Mouse (Mus musculus) neural tube, embryonic 14.5 days (tissue): ENCODE measurements around the gene Lemd1. TPM values are rescaled to one million over a fixed set of nuclear protein-coding genes. Genes with fewer than 3 reads are reported as not detected.
A peak's percentile ranks its signal among the peaks of the same experiment; 100 is the strongest.

ENCODE experiments used
- ATAC-seq: fragments of 200-750 bp; cut with Nextera tagmentation; 2 replicates; pipeline ENCODE4 v1.8.0; 2017; ENCODE audit warnings: low read depth, mild to moderate bottlenecking, moderate TSS enrichment, moderate library complexity
- H3K27ac ChIP-seq: fragments of 300-500 bp; sonication (generic); 2 replicates; pipeline ENCODE4 v1.5.1; 2014; ENCODE audit warnings: low read depth, mild to moderate bottlenecking, control low read depth, low read length, moderate library complexity, mixed read lengths
- H3K27me3 ChIP-seq: fragments of 300-500 bp; sonication (generic); 2 replicates; pipeline ENCODE4 v1.6.1; 2014; ENCODE audit warnings: low read length; ENCODE audit not compliant: control insufficient read depth, insufficient read depth
- H3K36me3 ChIP-seq: fragments of 300-500 bp; sonication (generic); 2 replicates; pipeline ENCODE4 v1.6.1; 2014; ENCODE audit warnings: low read length, mixed read lengths; ENCODE audit not compliant: control insufficient read depth, insufficient read depth
- H3K4me1 ChIP-seq: fragments of 300-500 bp; sonication (generic); 2 replicates; pipeline ENCODE4 v1.6.1; 2014; ENCODE audit warnings: low read length; ENCODE audit not compliant: control insufficient read depth, insufficient read depth
- H3K4me2 ChIP-seq: fragments of 300-500 bp; sonication (generic); 2 replicates; pipeline ENCODE4 v1.6.1; 2014; ENCODE audit warnings: mild to moderate bottlenecking, low read depth, low read length, control low read depth
- H3K4me3 ChIP-seq: fragments of 300-500 bp; sonication (generic); 2 replicates; pipeline ENCODE4 v1.5.1; 2014; ENCODE audit warnings: low read depth, low read length, control low read depth, mixed read lengths
- H3K9ac ChIP-seq: fragments of 300-500 bp; sonication (generic); replicated peaks from 2 replicates; pipeline ENCODE4 v1.6.1; 2014; ENCODE audit warnings: low read depth, mild to moderate bottlenecking, control low read depth, low read length, mixed read lengths
- H3K9me3 ChIP-seq: fragments of 300-500 bp; sonication (generic); 2 replicates; pipeline ENCODE4 v1.6.1; 2016; ENCODE audit warnings: low read length; ENCODE audit not compliant: control insufficient read depth
- WGBS: fragments of 180-500 bp; shearing (Covaris S2); extraction: QIAGEN DNeasy Blood & Tissue Kit; methylation state at CpG from one replicate; pipeline ENCODE4 v1.1.7; 2014; 5-methylcytosine and 5-hydroxymethylcytosine counted together
- polyA plus RNA-seq: library from polyadenylated mRNA; unstranded; fragments of >200 nt; fragmentation: Nextera tagmentation; extraction: Ambion mirVana; gene quantifications from 2 replicates; pipeline ENCODE4 v1.2.1, GENCODE M21; 2014

The Lemd1 gene
- polyA plus RNA-seq, 1 experiment from 2014 or later: 25.3 TPM

DNA sequence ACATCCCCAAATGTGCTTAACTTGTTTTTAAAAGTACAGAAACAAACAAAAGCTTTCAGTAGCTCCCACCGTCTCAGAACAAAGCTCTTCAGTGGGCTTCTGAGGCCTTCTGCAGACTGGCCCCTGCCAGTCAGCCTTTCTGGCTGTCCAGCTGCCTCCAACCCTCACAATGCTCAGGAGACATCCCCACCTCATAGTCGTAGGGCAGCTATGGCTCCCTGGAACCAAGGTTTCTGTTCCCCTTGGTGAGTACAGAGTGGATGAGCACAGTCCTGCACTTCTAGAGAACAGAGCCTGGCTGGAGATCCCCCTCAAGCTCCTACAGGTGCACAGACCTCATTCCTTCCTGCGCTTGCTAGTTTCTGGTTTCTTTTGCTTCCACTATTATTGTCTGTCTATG, 25.0 kb downstream of the Lemd1 start:
- H3K4me2 ChIP-seq: no peak overlapping the region
- ATAC-seq: no peak
- no peak overlapping the region for H3K27ac ChIP-seq
- no peaks in the 10 kb centered on the region for H3K36me3 ChIP-seq
- peaks cover 8% of the 10 kb centered on the region; the same call in 1 of the 2 replicates for H3K4me1 ChIP-seq
- H3K27me3 ChIP-seq: no peaks in the 10 kb centered on the region
- no peaks in the 10 kb centered on the region for H3K9me3 ChIP-seq
- H3K9ac ChIP-seq: no peak overlapping the region
- no peak overlapping the region for H3K4me3 ChIP-seq
- WGBS: 72% methylated on average over 3 of the region's 3 CpGs

DNA sequence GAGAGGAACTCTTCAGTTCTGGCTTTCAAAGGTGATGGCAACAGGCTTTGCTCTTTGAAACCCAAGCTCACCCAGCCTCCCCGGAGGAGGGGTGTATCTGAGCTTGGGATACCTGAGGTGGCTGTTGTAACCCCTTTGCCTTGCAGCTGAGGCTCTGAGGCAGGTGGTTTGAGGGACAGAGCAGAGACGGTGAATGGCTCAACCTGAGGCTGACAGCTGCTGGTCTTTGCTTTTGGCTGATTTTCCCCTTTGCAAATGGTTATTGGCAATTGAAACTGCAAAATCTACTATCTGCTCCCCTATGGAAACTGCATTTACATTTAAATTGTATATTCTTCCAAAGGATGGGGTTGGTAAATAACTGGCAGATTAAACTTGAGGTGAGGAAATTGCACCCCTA, 30.4 kb downstream of the Lemd1 start:
- Histone ChIP-seq H3K4me3 (no peak overlapping the region), H3K36me3 (no peaks in the 10 kb centered on the region), H3K27ac (no peak overlapping the region; the same call in 1 of the 2 replicates), H3K9ac (no peak overlapping the region), H3K27me3 (no peaks in the 10 kb centered on the region), H3K9me3 (no peaks in the 10 kb centered on the region), H3K4me2 (no peak overlapping the region), H3K4me1 (peaks cover 10% of the 10 kb centered on the region; the same call in 1 of the 2 replicates)
- 40% methylated on average over 2 of the region's 2 CpGs for WGBS
- no peak for ATAC-seq

DNA sequence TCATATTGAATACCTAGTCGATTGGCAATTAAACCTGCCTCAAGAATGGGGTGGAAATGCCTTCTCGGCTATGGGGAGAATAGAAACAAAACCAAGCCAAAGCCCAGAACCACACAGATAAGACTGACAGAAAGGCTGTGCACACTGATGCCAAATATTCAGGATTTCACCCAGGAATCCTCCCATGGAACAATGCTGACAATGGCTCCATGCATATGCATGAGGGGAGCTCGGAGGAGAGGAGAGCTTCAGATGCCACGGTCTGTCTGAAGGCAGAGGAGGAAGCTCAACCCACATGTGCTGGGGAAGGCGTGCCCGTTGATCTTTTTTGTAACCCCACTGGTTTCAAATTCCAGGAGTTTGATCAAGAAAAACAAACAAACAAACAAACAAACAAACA, 30.9 kb downstream of the Lemd1 start:
- Histone ChIP-seq H3K27ac (peak overlapping the region; percentile 57), H3K27me3 (no peaks in the 10 kb centered on the region), H3K4me3 (no peak overlapping the region), H3K4me2 (peak overlapping the region; percentile 18; the same call in 1 of the 2 replicates), H3K9me3 (no peaks in the 10 kb centered on the region), H3K36me3 (no peaks in the 10 kb centered on the region), H3K4me1 (peaks cover 10% of the 10 kb centered on the region; the same call in 1 of the 2 replicates), H3K9ac (0 out of 2 replicates have a peak overlapping the region, but pooled peaks have one; percentile 11)
- peak; percentile 51; the same call in 1 of the 2 replicates for ATAC-seq
- whole genome bisulfite sequencing: 16% methylated on average over 6 of the region's 6 CpGs

DNA sequence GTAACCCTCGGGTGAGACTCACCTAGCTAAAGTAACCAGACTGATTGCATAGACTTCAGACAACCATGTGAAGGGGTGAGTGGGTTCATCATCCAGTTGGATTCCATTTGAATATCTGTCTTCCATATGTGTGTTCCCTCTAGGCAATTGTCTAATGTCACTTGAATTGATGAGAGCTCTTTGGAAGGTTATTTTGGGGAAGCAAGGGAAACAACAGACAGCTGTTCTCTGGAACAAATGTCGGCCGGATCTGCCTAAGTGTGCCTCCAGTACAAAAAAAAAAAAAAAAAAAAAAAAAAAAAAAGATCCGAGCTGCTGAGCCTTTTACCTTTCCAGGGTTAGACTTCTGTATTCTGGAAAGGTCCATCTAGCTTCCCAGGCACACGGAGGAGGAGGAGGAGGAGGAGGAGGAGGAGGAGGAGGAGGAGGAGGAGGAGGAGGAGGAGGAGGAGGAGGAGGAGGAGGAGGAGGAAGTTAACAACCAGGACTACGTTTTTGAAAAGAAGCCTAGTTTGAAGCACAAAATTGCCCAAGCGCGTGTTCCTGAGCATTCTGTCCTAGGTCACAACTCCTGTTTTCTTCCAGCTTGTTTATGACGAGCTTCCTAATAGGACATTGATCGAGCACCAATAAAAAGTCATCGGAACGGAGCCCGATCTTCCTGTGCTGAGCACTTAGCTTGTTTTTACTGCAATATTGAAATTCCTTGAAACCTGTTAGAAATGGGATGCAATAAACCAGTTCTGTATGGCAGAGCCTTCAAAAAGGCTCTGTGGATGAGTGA, 35.3 kb downstream of the Lemd1 start:
- 68% methylated on average over 13 of the region's 13 CpGs for WGBS
- Histone ChIP-seq H3K9me3 (no peaks in the 10 kb centered on the region), H3K9ac (no peak overlapping the region), H3K4me1 (peaks cover 10% of the 10 kb centered on the region), H3K4me2 (no peak overlapping the region), H3K4me3 (no peak overlapping the region), H3K27ac (no peak overlapping the region), H3K36me3 (no peaks in the 10 kb centered on the region), H3K27me3 (no peaks in the 10 kb centered on the region)
- ATAC-seq: no peak

DNA sequence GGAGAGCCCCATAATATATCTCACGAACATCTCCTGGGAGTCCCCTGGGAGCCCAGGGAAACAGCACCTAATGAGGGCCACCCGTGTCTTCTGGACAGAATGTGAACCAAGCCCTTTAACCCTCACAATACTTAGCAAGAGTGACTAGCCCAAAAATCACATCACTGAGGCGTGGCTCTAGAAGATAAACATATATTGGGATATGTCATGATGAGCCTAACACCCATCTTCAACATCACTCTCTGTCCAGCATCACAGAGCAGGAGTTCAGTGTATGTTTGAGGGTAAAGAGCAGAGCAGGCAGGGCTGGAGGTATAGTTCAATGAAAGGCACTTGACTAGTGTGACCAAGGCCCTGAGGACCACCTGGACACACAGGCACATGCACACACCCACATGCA, 38.4 kb downstream of the Lemd1 start, which contains the start of gene Gm10188:
TSS of gene Gm10188 (minus strand) at position 101 of the 400 bp plus-strand sequence.
- Histone ChIP-seq H3K4me1 (peaks cover 5% of the 10 kb centered on the region; the same call in 1 of the 2 replicates), H3K4me3 (no peak within 1 kb of the TSS), H3K27ac (no peak within 1 kb of the TSS), H3K9me3 (no peaks in the 10 kb centered on the region), H3K36me3 (no peaks in the 10 kb centered on the region), H3K27me3 (0 out of 2 replicates have a peak, but pooled peaks cover 2% of the 10 kb centered on the region), H3K4me2 (no peak within 1 kb of the TSS), H3K9ac (no peak within 1 kb of the TSS)
- no peak for ATAC-seq
- whole genome bisulfite sequencing: 76% methylated on average over 3 of the region's 3 CpGs

DNA sequence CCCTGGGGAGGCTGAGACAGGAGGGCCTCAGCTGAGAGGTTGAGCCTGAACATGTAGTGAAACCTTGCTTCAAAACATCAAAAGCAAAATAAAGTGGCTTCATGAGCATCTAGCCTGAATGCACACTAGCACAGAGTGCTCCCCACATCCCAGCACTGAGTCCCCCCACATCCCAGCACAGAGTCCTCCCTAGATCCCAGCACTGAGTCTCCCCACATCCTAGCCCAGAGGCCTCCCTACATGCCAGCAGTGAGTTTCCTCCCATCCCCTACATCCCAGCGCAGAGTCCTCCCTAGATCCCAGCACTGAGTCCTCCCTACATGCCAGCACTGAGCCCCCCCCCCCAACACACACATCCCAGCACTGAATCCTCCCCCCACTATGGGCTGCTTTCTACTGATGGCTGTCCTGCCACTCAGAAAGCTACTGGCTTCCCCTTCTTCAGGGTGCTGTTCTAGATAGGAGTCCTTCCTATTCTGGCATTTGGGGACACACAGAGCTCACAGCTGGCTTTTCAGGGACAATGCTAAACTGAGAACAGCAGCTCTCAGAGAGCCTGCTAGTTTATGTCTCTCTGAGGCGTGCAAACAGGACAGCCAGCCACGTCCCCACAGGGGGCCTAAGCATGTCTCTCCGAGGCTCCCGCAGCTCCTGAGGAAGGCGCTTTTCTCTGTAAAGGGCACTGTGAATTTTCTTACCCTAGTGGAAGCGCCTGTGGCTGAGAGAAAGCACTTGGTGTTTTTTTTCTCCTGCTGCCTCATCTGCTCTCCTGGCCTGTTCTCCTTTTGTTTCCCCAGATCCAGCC, 40.4 kb downstream of the Lemd1 start:
- H3K4me1 ChIP-seq: peaks cover 5% of the 10 kb centered on the region; the same call in 1 of the 2 replicates
- H3K9ac ChIP-seq: no peak overlapping the region
- peak overlapping the region; percentile 44; the same call in 1 of the 2 replicates for H3K27ac ChIP-seq
- H3K4me3 ChIP-seq: no peak overlapping the region
- H3K9me3 ChIP-seq: no peaks in the 10 kb centered on the region
- WGBS: 22% methylated on average over 7 of the region's 7 CpGs
- no peak overlapping the region for H3K4me2 ChIP-seq
- ATAC-seq: 0 out of 2 replicates have a peak, but pooled peaks have one; percentile 19
- H3K36me3 ChIP-seq: no peaks in the 10 kb centered on the region
- 0 out of 2 replicates have a peak, but pooled peaks cover 2% of the 10 kb centered on the region for H3K27me3 ChIP-seq

DNA sequence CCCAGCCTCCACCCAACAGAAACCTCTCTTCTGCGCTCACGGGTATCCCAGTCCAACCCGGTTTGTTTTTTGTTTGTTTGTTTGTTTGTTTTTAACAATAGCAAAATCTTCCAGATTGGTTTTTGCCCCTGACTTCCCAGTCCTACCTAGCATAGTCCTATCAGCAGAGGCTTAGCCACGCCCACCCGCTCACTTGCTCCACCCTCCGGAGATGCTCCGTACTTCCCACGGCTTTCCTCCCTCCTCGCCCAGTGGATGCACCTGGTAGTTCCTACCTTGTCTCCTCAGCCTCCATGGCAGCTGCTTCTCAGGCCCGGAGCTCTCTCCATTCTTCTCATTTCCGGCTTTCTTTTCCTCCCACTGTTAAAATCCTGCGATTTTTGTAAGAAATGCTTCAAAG, 42.3 kb downstream of the Lemd1 start:
- Histone ChIP-seq H3K4me1 (peaks cover 5% of the 10 kb centered on the region; the same call in 1 of the 2 replicates), H3K9me3 (no peaks in the 10 kb centered on the region), H3K27ac (no peak overlapping the region), H3K27me3 (0 out of 2 replicates have a peak, but pooled peaks cover 2% of the 10 kb centered on the region), H3K4me2 (no peak overlapping the region), H3K4me3 (no peak overlapping the region), H3K36me3 (no peaks in the 10 kb centered on the region), H3K9ac (no peak overlapping the region)
- WGBS: 26% methylated on average over 12 of the region's 12 CpGs
- ATAC-seq: no peak

DNA sequence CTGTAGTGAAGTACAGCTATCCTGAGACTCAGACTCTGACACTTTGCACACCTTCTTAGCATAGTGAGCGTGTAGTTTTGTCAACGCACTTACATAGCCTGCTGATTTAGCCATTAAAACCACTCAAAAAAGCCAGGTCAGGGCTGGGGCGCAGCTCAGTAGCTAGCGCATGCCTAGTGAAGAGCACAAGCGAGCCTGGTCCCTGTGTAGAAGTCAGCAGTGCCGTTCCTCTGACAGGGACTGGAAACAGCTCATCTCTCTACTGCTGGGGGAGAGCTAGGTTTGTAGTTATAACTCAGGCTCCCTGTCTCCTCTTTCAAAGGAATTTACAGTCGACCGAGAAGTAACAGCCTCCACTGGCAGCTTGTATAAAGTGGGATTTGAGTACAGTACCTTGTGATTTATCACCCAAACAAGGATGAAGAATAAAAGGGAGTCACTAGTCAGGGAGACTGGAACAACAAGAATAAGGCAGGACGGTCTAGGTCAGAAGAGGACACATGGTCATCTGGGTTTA, 43.6 kb downstream of the Lemd1 start:
- Histone ChIP-seq H3K4me1 (peaks cover 5% of the 10 kb centered on the region; the same call in 1 of the 2 replicates), H3K9me3 (no peaks in the 10 kb centered on the region), H3K9ac (no peak overlapping the region), H3K27me3 (0 out of 2 replicates have a peak, but pooled peaks cover 2% of the 10 kb centered on the region), H3K4me3 (no peak overlapping the region), H3K36me3 (no peaks in the 10 kb centered on the region), H3K4me2 (no peak overlapping the region), H3K27ac (no peak overlapping the region)
- no peak for ATAC-seq
- 40% methylated on average over 9 of the region's 9 CpGs for WGBS
